Mouse (Mus musculus) ES-CJ7 (cell line): ENCODE data around the gene Stag3.
A peak's percentile ranks its signal among the peaks of the same experiment; 100 is the strongest.

Source experiments
- DNase-seq: peaks from one replicate; pipeline ENCODE4 v3.0.0; 2011; ENCODE audit warnings: low read depth, low spot score

Gene Stag3

DNA sequence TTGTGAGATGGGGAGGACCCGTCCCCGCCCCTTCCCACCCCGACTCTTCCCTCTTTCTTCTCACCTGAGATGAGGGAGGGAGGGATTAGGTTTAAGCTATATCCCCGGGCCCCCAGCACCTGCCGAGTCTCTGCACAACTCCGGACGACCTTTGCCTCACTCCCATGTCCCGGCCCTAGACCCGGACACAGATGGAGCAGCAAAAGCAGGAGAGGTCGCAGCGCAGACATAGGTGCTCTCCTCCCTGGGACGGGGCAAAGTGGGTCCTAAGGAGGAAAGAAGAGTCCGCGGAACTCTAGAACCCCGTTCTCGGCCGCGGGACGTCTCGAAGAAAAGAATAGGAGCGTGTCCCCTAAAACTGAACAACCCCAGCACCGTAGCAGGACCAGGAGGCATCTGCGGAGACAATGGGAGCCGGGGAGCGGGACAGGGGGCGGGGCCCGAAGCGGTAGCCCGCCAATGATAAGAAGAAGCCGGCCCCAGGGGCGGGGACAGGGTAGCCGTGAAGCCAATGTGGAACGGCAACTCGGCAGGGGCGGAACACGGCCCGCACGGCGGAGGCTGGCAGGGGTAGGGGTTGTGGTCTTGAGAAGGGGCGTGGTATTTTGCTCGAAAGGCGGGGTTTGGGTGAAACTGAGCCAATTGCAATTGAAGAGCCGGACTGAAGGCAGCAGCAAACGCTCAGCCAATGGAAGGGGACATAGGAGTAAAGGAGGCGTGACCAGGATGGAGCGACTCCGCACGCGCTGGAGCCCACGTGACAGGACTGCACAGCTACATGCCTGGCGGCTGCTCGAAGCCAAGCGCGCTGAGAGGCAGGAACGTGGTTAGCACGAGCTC lies at the start of gene Stag3, which contains the start of the genes Gm43720 and Gpc2:
TSS of gene Stag3 (plus strand) at position 656 of the 840 bp plus-strand sequence.
TSS of gene Gm43720 (minus strand) at position 374 of the 840 bp plus-strand sequence.
TSS of gene Gpc2 (minus strand) at position 421 of the 840 bp plus-strand sequence.
- peak; percentile 100 for DNase-seq

DNA sequence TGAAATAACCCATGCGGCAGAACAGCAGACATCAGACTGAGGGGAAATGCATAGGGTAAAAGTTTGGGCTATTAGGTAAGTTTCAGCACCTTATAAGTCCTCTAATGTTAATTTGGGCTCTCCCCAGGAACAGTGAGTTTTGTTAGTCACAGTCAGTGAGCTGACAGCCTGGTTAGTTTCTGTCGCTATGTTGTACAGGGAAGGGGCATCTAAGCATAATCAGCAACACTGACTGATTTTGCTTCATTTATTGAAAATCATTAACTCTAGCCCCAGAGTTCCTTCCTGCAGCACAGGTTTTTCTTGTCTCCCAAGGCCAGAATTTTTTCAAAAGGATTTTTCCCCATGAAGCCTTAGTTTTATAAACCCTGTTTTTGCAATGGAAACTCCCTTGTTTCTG lies 46.3 kb upstream of the Stag3 start:
- no peak for DNase-seq

DNA sequence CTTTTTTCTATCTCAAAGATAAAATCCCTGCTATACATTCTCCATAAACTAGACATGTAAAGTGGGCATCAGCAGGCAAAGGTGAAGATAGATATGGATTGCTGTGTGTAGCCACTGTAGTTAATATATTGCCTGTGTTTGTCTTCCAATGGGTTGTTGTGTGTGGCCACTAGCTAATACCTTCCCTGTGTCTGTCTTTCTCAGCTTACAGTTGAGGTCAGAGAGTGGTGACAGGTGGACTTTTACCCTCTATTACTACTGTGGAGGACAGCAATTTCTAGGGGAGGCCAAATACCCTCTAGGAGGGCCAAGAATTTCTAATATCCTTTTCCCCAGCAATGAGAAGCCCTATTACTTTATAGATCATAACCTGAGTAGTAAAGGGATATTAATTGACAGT lies 45.8 kb upstream of the Stag3 start:
- DNase-seq, result no peak

DNA sequence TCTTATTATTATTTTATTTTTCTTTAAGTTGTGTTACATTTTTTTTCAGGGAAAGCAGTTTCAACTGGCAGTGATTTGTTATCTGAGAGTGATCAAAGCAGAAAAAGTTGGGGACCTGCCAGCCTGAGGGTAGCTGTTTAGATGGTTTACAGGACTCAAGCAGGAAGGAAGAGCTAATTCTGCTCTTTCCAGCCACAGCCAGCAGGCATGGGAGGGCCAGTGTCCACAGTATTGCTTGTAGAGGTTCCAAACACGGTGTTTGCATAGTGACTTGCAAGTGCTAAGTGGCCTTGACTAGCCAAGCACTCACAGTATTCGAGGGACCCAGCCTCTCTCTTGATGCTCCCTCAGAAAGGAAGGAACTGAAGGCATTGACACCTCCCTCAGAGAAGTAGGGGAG lies 38.5 kb upstream of the Stag3 start:
- no peak for DNase-seq

DNA sequence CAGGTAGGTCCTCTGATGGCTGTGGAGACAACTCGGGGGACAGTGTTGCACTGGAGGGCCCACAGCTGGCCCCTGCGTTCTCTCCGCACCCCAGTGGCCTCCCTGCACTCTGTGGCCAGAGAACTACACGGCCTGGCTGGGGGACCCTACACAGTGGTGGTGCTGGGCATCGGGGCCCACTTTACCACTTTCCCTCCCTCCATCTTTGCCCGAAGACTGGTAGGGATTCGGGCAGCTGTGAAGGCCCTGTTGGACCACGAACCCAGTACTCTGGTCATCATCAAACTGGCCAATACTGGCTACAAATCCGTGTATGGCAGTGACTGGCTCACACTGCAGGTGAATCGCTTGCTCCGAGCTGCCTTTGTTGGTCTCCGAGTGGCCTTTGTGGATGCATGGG lies 28.9 kb upstream of the Stag3 start:
- DNase-seq, result no peak

DNA sequence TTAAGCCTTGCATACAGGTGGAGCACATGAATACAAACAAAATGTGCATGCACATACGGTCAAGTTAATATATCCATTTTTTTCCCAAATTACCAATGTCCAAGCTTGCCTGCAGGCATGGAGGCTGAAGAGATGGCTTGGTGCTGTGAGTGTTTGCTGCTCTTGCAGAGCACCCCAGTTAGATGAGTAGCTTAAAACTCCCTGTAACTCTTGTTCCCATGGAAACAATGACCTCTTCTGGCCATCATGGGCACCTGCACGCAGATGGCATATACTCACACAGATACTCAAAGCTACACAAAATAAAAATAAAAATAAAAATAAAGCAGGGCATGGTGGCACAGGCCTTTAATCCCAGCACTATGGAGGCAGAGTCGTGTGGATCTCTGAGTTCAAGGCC lies 27.0 kb upstream of the Stag3 start:
- peak; percentile 43 for DNase-seq

DNA sequence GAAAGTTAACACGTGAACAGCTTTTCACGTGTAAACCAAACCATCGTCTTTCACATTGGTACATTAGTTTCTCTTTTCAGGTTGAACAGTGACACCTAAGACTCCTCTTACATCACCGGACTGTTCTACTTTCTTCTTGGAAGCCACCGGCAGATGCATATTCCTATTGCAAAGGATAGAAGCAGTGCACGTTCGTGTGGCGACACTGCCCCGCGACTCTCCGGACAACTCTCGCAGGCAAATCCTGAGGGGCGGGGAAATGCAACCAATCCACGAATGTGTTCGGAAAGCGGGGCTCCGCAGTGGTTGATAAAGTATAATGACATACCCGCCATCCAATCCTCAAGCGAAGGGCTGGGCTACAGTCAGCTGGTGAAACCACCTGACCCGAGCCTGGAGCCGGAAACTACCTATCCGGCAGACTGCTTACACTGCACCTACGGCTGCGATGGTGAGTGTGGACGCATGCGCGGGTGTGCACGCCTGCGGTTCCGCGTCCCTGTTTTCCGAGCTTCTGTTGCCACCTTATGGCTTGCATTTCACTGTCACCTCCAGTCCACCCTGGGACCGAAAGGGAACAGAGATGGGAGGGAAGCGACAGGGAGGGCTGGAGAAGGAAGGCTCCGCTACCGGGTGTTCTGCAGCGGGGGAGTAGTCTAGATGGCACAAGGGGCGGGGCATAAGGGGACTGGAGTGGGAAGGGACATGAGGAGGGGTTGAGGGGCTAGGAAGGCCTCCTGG lies 24.5 kb upstream of the Stag3 start, which contains the start of gene Lamtor4:
TSS of gene Lamtor4 (plus strand) at position 130 of the 741 bp plus-strand sequence.
- peak; percentile 98 for DNase-seq

DNA sequence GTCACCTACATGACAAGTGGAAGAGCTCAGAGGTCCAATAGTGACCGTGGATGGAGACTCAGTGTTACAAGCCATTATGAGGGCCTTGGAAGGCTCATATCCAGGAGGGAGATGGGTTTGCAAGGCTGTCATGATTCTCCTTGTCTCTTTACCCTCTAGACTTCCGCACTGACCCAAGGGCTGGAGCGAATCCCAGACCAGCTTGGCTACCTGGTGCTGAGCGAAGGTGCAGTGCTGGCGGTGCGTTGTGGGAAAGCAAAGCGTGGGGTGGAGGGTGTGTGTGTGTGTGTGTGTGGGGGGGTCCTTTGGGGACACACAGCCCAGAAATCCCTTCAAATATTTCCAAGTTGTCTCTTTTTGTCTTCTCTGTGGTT lies 24.0 kb upstream of the Stag3 start:
- DNase-seq, result no peak

DNA sequence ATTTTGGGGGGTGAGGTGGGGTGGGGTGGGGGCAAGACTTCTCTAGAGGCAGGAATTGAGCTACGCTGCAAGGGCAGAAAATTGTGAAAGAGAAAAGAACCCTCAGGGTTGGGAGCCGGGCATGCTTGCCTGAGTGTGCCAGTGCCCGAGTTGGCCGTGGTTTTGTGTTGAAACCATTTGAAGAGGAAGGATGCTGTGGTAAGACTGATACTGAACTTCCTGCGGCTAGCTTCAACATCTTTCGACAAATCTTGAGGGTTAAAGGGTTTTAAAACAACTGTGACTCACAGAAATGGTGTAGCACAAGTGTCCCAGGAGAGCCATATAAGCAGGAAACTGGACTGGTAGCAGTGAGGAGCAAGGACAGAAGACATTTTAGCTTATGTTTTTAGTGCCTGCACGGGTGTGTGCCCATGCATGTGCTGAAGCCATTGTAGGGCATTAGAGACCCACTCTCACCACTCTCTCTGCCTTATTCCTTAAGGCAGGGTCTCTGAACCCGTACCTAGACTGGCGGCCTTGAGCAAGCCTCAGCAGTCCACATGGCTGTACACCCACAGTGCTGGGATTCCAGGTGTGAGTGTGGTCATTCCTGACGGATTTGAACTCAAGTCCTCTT lies 23.0 kb upstream of the Stag3 start:
- no peak for DNase-seq

DNA sequence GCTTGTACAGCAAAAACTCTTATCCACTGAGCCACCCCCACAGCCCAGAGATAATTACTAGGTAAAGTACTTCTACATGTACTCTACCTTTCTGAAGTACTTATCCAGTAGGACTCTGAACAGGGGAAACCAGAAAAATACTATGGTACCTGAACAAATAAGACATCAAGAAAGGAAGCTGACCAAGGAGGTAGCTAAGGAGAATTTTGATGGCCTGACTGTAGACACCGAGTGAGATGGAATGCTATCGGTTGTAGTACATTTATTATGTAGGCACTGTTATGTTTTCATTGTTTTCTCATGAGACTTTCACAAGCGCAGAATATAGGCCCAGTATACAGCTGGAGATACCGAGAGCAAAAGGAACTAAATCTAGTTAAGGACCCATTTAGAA lies 22.5 kb upstream of the Stag3 start:
- no peak for DNase-seq

DNA sequence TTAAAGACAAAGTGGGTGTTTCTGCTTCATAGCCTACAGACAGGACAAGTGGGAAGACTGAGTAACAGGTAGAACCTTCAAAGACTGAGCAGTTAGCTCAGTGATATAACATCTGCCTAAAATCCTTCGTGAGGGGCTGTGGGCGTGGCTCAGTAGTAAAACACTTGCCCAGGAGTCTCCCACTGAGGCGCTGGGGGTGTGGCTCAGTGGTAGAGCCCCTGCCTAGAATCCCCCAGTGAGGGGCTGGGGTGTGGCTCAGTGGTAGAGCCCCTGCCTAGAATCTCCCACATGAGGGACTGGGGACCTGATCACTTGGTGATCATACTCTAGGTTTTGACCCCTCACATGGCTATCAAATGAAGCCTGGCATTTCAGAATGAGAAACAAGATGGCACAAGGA lies 22.0 kb upstream of the Stag3 start:
- no peak for DNase-seq

DNA sequence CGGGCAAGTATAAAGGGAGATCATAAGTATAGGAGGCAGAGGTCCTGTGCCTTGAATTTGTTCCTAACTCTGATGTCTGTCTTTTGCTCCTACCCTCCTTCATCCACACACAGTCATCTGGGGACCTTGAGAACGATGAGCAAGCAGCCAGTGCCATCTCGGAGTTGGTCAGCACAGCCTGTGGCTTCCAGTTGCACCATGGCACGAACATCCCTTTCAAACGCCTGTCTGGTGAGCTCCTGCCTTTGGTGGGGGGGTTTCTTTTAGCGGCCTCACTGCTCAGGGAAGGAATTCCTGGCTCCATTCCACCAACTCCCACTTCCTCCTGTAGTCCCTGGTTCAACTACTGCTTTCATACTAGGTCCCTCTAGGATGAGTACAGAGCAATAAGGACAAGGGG lies 21.5 kb upstream of the Stag3 start:
- DNase-seq, result no peak

DNA sequence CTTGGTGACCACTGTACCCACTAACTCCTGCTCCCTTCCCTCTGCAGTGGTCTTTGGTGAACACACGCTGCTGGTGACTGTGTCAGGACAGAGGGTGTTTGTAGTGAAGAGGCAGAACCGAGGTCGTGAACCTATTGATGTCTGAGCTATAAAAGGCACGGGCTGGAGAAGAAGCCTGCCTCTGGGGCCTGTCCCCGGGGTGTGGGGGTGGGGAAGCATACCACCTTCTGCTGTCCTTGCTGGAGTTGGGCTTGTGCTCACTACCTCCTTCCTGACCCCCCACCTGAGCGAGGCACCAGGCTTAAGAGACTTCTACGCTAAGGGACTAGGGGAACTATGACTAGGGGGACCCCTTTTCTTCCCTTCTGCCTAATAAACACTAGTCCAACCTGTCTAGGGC lies 21.0 kb upstream of the Stag3 start:
- no peak for DNase-seq

DNA sequence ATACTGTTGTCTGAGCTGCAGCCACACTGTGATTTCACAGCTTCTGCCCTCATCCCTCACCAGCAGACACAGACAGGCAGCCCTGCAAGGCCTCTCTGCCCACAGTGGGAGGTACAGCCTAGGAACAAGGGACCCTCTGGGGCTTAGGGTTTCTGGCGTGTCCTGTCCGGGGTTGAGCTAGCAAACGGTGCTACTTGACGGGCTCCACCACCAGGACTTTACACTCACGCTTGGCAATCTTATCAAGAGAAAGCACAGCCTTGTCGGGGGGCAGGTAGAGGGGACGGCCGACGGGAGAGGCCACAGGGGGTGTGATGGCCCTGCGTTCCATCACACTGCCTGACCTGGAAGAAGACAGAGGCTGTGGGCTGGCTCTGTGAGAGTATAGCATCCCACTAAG lies 20.0 kb upstream of the Stag3 start:
- DNase-seq, result no peak

DNA sequence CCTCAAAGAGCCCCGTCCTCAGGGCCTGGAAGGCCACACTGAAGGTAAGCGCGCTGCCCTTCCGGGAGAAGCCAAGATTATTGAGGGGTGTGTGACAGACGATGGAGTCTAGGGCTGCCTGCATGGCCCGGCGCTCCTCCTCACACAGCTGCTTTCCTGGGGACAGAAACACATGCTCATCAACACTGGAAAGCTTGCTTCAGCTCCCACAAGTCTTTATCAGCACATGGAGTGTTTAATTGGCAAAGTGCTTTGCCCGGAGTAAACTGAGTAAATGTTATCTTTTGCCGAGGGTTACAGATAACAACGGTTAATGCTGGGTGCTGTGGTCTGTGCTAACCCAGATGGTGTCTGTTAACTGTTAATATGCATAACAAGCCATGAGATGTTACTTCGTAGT lies 19.2 kb upstream of the Stag3 start:
- DNase-seq, result no peak

DNA sequence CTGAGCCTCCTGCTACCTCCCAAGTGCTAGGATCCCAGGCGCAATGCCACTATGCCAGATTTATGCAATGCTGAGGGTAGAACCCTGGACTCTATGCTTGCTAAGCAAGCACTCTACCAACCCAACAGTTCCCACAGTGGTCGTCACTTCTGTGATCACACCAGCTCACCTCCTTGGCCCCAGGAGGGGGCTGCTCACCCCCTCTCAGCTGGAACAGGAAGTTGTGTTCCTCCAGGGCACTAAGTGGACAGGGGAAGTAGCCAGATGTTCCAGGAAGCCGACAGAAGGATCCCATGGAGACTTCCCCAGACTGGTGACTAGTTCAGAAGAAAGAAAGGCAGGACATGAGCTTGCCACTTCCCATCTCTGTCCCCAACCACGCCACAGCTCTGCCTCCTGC lies 18.0 kb upstream of the Stag3 start:
- no peak for DNase-seq

DNA sequence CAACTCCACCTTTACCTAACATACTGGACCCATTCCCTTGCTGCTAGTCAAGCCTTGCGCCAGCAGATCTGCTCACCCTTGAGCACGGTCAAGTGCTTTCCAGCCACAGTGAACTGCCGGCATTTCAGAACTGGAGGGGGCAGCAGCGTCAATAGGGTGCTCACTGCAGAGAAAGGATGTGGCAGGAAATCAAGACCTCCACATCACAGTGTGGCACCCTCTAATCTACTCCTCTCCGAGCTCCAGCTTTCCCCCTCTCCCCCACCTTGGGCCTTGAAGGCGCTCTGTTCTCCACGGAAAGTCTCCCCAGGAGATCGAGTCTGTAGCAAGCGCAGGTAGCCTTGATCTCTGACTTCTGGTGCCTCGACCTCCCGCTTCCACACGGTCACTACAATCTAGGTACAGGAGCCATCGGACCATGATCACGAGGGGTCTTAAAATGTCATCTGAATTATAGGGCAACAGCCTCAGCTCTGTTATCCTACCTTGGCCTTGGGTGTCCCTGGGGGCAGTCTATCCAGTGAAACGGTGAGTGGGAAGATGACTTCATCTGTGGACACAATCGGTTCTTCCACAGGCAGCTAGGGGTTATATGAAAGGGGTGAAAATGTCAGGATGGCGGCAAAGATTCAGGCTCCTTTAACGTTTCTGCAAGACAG lies 17.3 kb upstream of the Stag3 start:
- no peak for DNase-seq

DNA sequence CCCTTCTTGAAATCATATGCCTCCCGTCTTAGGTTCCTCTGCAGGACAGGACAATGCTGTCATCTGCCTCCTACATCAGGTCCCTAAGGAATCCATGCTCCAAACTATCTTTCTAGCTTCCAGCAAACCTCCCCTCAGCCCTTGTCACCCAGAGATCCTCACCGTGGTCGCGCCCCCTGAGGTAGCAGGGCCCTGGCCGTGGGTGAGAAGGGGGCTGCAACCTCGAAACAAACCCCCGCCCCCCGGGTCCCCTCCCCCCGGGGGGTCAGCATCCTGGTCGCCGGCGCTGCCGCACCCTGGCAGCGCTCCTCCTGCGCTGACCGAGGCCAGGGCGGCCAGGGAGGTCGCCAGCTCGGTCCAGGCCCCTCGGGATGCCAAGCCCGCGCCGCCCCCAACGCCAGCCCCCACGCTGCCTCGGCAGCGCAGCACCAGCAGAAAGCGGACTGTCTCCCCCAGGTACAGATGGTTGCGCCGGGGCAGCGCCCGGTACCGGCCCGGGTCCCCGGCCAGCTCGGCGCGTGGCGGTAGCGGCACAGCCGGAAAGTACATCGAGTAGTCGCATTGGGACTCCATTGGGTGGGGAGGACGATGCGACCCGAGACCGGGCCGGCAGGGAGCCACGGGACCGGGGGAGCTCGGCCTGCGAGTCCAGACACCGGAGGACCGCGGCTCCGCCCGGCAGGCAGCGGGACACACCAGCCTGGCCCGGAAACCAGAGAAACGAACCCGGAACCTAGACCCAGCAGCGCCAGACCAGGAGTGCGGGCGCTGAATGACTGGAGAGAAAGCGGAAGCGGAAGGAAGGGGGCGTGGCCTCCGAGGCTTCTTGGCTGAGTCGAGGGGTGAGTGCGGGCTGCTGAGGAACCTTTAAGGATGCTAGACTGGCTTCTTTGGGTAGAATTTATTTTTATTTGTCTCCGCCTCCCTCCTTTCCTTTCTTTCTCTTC lies 16.5 kb upstream of the Stag3 start, which contains the start of gene BC037034:
TSS of gene BC037034 (minus strand) at position 774 of the 947 bp plus-strand sequence.
- peak; percentile 89 for DNase-seq

DNA sequence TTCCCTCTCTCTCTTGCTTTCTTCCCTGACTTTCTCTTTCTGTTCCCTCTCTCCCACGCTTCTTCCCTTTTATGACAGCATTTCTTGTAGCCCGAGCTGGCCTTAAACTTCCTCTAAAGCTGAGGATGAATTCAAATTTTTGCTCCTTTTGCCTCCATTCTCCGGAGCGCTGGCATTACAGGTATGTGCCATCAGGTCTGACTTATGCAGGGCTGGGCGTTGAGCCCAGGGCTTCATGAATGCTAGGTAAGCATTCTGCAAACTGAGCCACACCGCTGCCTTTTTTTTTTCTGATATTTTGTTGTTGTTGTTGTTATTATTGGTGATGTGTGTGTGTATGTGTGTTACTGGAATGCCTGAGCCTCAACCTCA lies 15.8 kb upstream of the Stag3 start:
- no peak for DNase-seq

DNA sequence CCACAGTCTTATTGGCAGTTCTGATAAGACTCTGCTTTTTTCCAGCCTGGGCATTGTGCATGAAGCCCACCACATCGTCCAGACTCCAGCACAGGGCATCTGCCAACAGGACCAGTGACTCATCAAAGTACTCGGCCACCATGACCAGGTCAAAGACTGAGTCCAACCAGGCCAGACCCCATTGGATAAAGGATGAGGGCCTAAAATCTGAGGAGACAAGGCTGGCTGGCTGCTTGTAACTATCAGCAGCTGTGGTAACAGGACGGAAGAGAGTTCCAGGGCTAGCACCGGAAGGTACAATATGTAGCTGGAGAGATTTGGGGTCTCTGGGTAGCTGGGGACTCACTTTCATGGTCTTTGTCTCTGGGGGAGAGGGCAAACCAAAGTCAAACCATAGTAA lies 14.3 kb upstream of the Stag3 start:
- DNase-seq, result no peak

DNA sequence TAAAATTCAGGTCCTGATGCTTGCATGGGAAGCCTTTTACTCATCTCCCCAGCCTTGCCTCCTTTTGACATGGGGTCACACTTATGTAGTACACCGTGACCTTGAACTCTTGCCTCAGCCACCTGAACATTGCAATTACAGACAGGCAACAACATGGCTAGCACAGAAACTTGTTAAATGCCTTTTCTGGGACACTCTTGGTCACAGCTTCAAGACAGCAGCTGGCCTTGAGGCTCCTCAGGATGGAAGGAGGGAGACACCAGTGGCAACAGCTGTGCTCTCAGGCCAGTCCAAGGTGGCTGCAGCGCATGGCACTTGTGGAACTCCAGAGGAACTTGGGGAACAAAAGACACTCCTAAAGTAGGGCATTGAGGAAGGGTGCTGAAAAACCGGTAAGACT lies 12.9 kb upstream of the Stag3 start:
- no peak for DNase-seq
